Mouse (Mus musculus): ENCODE results near the gene Fam210b. TPM values are rescaled to one million over a fixed set of nuclear protein-coding genes. Genes with fewer than 3 reads are reported as not detected.

The Fam210b gene
- total RNA-seq, 2 experiments from 2014 or later, result 13.9 to 15.8 TPM

- intact Hi-C loops (cut with DNase I), result no loop called here
- no peak for DNase-seq (ENCODE audit: low spot score in 2 of 2)
Measured at GRCm38 (mm10) chr2:172346933-172347611, 1.7 kb downstream of the Fam210b start.

GRCm38 (mm10) chr2:172348297-172348950, 3.1 kb downstream of the Fam210b start:
- intact Hi-C loops (cut with DNase I), result no loop called here

GRCm38 (mm10) chr2:172349776-172350175, 4.4 kb downstream of the Fam210b start:
- intact Hi-C loops (cut with DNase I), result no loop called here
- no peak for DNase-seq (ENCODE audit: low spot score in 2 of 2)

More at GRCm38 (mm10) chr2:172348297-172348950, 3.1 kb downstream of the Fam210b start:
- DNase-seq (ENCODE audit: low spot score in 2 of 2), result no peak

GRCm38 (mm10) chr2:172350773-172351172, 5.4 kb downstream of the Fam210b start:
- no peak for DNase-seq (ENCODE audit: low spot score in 2 of 2)
- intact Hi-C loops (cut with DNase I), result no loop called here

- no peak for DNase-seq (ENCODE audit: low spot score in 2 of 2)
- intact Hi-C loops (cut with DNase I), result no loop called here
Measured at GRCm38 (mm10) chr2:172353218-172353617, 7.9 kb downstream of the Fam210b start.

GRCm38 (mm10) chr2:172354761-172355160, 9.4 kb downstream of the Fam210b start:
- intact Hi-C loops (cut with DNase I), result no loop called here
- no peak for DNase-seq (ENCODE audit: low spot score in 2 of 2)

GRCm38 (mm10) chr2:172355833-172356232, 10.5 kb downstream of the Fam210b start:
- no peak for DNase-seq (ENCODE audit: low spot score in 2 of 2)
- intact Hi-C loops (cut with DNase I), result no loop called here

GRCm38 (mm10) chr2:172363176-172363575, 17.8 kb downstream of the Fam210b start:
- intact Hi-C loops (cut with DNase I), result no loop called here
- no peak for DNase-seq (ENCODE audit: low spot score in 2 of 2)

- intact Hi-C loops (cut with DNase I), result loop anchor here (2.0 kb wide), 1 partner anchor 70 kb away; the partner anchor contains the start of gene Rtf2
- peak; percentile 96 to 97 for DNase-seq (ENCODE audit: low spot score in 2 of 2)
Measured at GRCm38 (mm10) chr2:172370411-172371223, 25.3 kb downstream of the Fam210b start, which contains the start of the genes Aurka and Cstf1. Gene Aurka, minus strand, starts transcription at chr2:172370535. Gene Cstf1, plus strand, starts transcription at chr2:172370681.

- no peak for DNase-seq (ENCODE audit: low spot score in 2 of 2)
- intact Hi-C loops (cut with DNase I), result loop anchor here (2.0 kb wide), 1 partner anchor 70 kb away; the partner anchor contains the start of gene Rtf2
Measured at GRCm38 (mm10) chr2:172371258-172371657, 25.9 kb downstream of the Fam210b start.

- intact Hi-C loops (cut with DNase I), result no loop called here
- no peak for DNase-seq (ENCODE audit: low spot score in 2 of 2)
Measured at GRCm38 (mm10) chr2:172376551-172376950, 31.2 kb downstream of the Fam210b start.

GRCm38 (mm10) chr2:172376999-172377515, 31.7 kb downstream of the Fam210b start:
- intact Hi-C loops (cut with DNase I), result no loop called here
- DNase-seq (ENCODE audit: low spot score in 2 of 2), result no peak

GRCm38 (mm10) chr2:172378332-172378731, 33.0 kb downstream of the Fam210b start:
- intact Hi-C loops (cut with DNase I), result no loop called here
- peak; percentile 60 to 72 for DNase-seq (ENCODE audit: low spot score in 2 of 2)

- intact Hi-C loops (cut with DNase I), result no loop called here
- DNase-seq (ENCODE audit: low spot score in 2 of 2), result no peak
Measured at GRCm38 (mm10) chr2:172380513-172380912, 35.1 kb downstream of the Fam210b start.

GRCm38 (mm10) chr2:172381341-172381740, 36.0 kb downstream of the Fam210b start:
- no peak for DNase-seq (ENCODE audit: low spot score in 2 of 2)
- intact Hi-C loops (cut with DNase I), result no loop called here

- DNase-seq (ENCODE audit: low spot score in 2 of 2), result no peak
- intact Hi-C loops (cut with DNase I), result no loop called here
Measured at GRCm38 (mm10) chr2:172381898-172382297, 36.5 kb downstream of the Fam210b start.

GRCm38 (mm10) chr2:172384715-172385114, 39.4 kb downstream of the Fam210b start:
- no peak for DNase-seq (ENCODE audit: low spot score in 2 of 2)
- intact Hi-C loops (cut with DNase I), result no loop called here

GRCm38 (mm10) chr2:172390341-172390740, 45.0 kb downstream of the Fam210b start:
- intact Hi-C loops (cut with DNase I), result no loop called here
- no peak for DNase-seq (ENCODE audit: low spot score in 2 of 2)

GRCm38 (mm10) chr2:172392041-172392521, 46.7 kb downstream of the Fam210b start:
- DNase-seq (ENCODE audit: low spot score in 2 of 2), result peak; percentile 58 to 71
- intact Hi-C loops (cut with DNase I), result no loop called here
